Mouse (Mus musculus) liver, adult 2 months (tissue): ENCODE measurements around the gene Tnnc2. TPM values are rescaled to one million over a fixed set of nuclear protein-coding genes. Genes with fewer than 3 reads are reported as not detected.

Experiments
- DNase-seq: peaks from one replicate; pipeline ENCODE4 v3.0.0-alpha.2; 2011; ENCODE audit warnings: low read depth, low spot score; ENCODE audit errors: extremely low read depth
- H3K27ac ChIP-seq: fragments of 200-500 bp; replicated peaks from 2 replicates; pipeline ENCODE4 v1.5.1; 2012; ENCODE audit warnings: low read depth, mild to moderate bottlenecking, control low read depth, inconsistent platforms, low read length; ENCODE audit not compliant: insufficient read depth
- H3K27me3 ChIP-seq: fragments of 200-500 bp; 2 replicates; pipeline ENCODE4 v1.6.1; 2012; ENCODE audit warnings: mild to moderate bottlenecking, moderate library complexity, low read length, inconsistent platforms; ENCODE audit not compliant: control insufficient read depth, insufficient read depth
- H3K36me3 ChIP-seq: fragments of 200-500 bp; 2 replicates; pipeline ENCODE4 v1.6.1; 2012; ENCODE audit warnings: low read length, inconsistent platforms; ENCODE audit not compliant: control insufficient read depth, insufficient read depth
- H3K4me1 ChIP-seq: fragments of 200-500 bp; 2 replicates; pipeline ENCODE4 v1.6.1; 2011; ENCODE audit warnings: low read length; ENCODE audit not compliant: control insufficient read depth, insufficient read depth
- H3K4me3 ChIP-seq: fragments of 200-500 bp; 2 replicates; pipeline ENCODE4 v1.5.1; 2011; ENCODE audit warnings: low read depth, mild to moderate bottlenecking, control low read depth, low read length, moderate library complexity; ENCODE audit not compliant: insufficient read depth
- H3K79me2 ChIP-seq: fragments of 200-500 bp; 2 replicates; pipeline ENCODE4 v1.6.1; 2012; ENCODE audit warnings: inconsistent platforms, mild to moderate bottlenecking, low read length, moderate library complexity; ENCODE audit not compliant: control insufficient read depth, insufficient read depth
- H3K9ac ChIP-seq: fragments of 200-500 bp; 2 replicates; pipeline ENCODE4 v1.6.1; 2012; ENCODE audit warnings: low read depth, mild to moderate bottlenecking, control low read depth, inconsistent platforms, low read length
- CTCF ChIP-seq: fragments of 200-500 bp; IDR thresholded peaks from 2 replicates; pipeline ENCODE4 v1.5.1; 2011; ENCODE audit warnings: low read depth, low read length, control low read depth
- POLR2A ChIP-seq: fragments of 200-500 bp; IDR thresholded peaks from 2 replicates; pipeline ENCODE4 v1.6.1; 2011; ENCODE audit warnings: low read length, control low read depth; ENCODE audit not compliant: insufficient read depth; ENCODE audit errors: extremely low read depth
- WGBS: fragments of 180-500 bp; shearing (Covaris S2); methylation state at CpG from one replicate; pipeline ENCODE4 v1.1.7; 2018; 5-methylcytosine and 5-hydroxymethylcytosine counted together
- polyA plus RNA-seq: library from polyadenylated mRNA; depleted of rRNA; stranded (reverse); fragments of >200 nt; gene quantifications from 2 replicates; pipeline ENCODE4 v1.2.3, GENCODE M21; 2012
- total RNA-seq: library from RNA; depleted of rRNA; stranded (reverse); fragments of >200 nt; gene quantifications from 2 replicates; pipeline ENCODE4 v1.2.3, GENCODE M21; 2014

Gene Tnnc2
- total and polyA plus RNA-seq, 2 experiments = 6.1 TPM; not detected in 1

GRCm38 (mm10) chr2:164760059-164760833, 19.5 kb downstream of the Tnnc2 start:
- H3K4me3 ChIP-seq = no peak overlapping the region

DNA sequence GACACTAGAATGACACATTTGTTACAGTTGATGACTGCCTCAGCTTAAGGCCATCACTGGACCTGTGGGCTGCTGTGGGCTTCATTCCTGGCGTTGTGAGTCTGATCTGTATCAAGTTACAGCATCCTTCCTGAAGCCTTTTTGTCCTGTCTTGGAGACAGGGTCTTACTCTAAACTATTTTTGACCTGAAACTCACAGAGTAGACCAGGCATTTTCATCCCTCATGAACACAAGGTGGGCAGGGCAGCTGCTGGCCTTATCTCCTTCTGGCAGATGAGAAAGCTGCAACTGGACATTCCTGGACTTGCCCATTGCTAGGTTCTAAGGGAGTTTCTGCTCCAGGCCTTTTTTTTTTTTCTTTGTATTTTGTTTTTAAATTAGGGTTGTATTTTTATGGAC, 21.1 kb downstream of the Tnnc2 start:
- no peaks in the 10 kb centered on the region for H3K79me2 ChIP-seq
- H3K27me3 ChIP-seq = no peaks in the 10 kb centered on the region
- H3K4me3 ChIP-seq = no peak overlapping the region
- peaks cover 50% of the 10 kb centered on the region for H3K36me3 ChIP-seq
- 82% methylated on average over 1 of the region's 1 CpGs for WGBS
- H3K9ac ChIP-seq = no peak overlapping the region
- TF ChIP-seq POLR2A (no peak), CTCF (no peak)
- H3K27ac ChIP-seq = no peak overlapping the region
- no peak for DNase-seq
- no peaks in the 10 kb centered on the region for H3K4me1 ChIP-seq

More at GRCm38 (mm10) chr2:164760059-164760833, 19.5 kb downstream of the Tnnc2 start:
- TF ChIP-seq POLR2A = no peak
- no peak for TF ChIP-seq CTCF
- DNase-seq = peak; percentile 27
- H3K36me3 ChIP-seq = peaks cover 37% of the 10 kb centered on the region
- no peak overlapping the region for H3K27ac ChIP-seq
- no peaks in the 10 kb centered on the region for H3K79me2 ChIP-seq
- WGBS = 68% methylated on average over 4 of the region's 4 CpGs
- H3K9ac ChIP-seq = no peak overlapping the region
- no peaks in the 10 kb centered on the region for H3K4me1 ChIP-seq
- H3K27me3 ChIP-seq = no peaks in the 10 kb centered on the region

DNA sequence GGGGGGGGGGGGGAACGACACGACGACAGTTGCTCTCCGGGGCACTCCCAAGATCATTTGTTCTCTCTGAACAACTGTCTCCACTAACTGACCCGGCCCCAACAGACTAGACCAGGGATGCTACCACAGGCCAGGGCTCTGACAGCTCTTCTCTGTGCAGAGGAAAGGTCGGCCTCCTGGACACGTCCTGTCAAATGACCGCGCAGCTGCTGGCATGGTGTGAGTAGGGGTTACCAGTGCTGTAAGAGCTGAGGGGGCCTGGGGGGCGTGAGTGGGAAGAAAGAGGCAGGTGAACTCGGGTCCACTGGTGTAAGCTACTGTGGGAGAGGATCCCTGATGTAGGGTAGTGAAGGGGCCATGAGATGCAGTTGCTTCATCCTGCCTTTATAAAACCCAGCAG, 21.9 kb downstream of the Tnnc2 start:
- H3K36me3 ChIP-seq = peaks cover 53% of the 10 kb centered on the region
- no peaks in the 10 kb centered on the region for H3K79me2 ChIP-seq
- H3K27ac ChIP-seq = no peak overlapping the region
- H3K4me1 ChIP-seq = no peaks in the 10 kb centered on the region
- H3K9ac ChIP-seq = no peak overlapping the region
- TF ChIP-seq CTCF (no peak), POLR2A (no peak)
- no peak overlapping the region for H3K4me3 ChIP-seq
- no peaks in the 10 kb centered on the region for H3K27me3 ChIP-seq
- no peak for DNase-seq
- 87% methylated on average over 11 of the region's 11 CpGs for WGBS

- Histone ChIP-seq H3K9ac (no peak overlapping the region), H3K36me3 (peaks cover 49% of the 10 kb centered on the region), H3K27me3 (no peaks in the 10 kb centered on the region), H3K4me3 (no peak overlapping the region), H3K27ac (no peak overlapping the region), H3K79me2 (no peaks in the 10 kb centered on the region), H3K4me1 (0 out of 2 replicates have a peak, but pooled peaks cover 2% of the 10 kb centered on the region)
- no peak for DNase-seq
- 83% methylated on average over 2 of the region's 2 CpGs for WGBS
- TF ChIP-seq CTCF (no peak), POLR2A (no peak)
Observed at GRCm38 (mm10) chr2:164754800-164755199, 25.0 kb downstream of the Tnnc2 start.

GRCm38 (mm10) chr2:164754105-164754504, 25.7 kb downstream of the Tnnc2 start:
- H3K4me1 ChIP-seq = 0 out of 2 replicates have a peak, but pooled peaks cover 2% of the 10 kb centered on the region
- TF ChIP-seq POLR2A = no peak
- TF ChIP-seq CTCF = no peak
- no peaks in the 10 kb centered on the region for H3K27me3 ChIP-seq
- no peak for DNase-seq
- 73% methylated on average over 11 of the region's 11 CpGs for WGBS
- no peak overlapping the region for H3K4me3 ChIP-seq
- H3K9ac ChIP-seq = no peak overlapping the region
- no peaks in the 10 kb centered on the region for H3K79me2 ChIP-seq
- no peak overlapping the region for H3K27ac ChIP-seq
- H3K36me3 ChIP-seq = peaks cover 44% of the 10 kb centered on the region

GRCm38 (mm10) chr2:164752454-164752853, 27.3 kb downstream of the Tnnc2 start:
- WGBS = 29% methylated on average over 2 of the region's 2 CpGs

More at GRCm38 (mm10) chr2:164752454-164752853, 27.3 kb downstream of the Tnnc2 start:
- DNase-seq = peak; percentile 57
- Histone ChIP-seq H3K27ac (no peak overlapping the region), H3K4me1 (0 out of 2 replicates have a peak, but pooled peaks cover 2% of the 10 kb centered on the region), H3K27me3 (no peaks in the 10 kb centered on the region), H3K36me3 (peaks cover 39% of the 10 kb centered on the region), H3K9ac (no peak overlapping the region), H3K4me3 (no peak overlapping the region), H3K79me2 (peaks cover 4% of the 10 kb centered on the region; the same call in 1 of the 2 replicates)
- TF ChIP-seq POLR2A = no peak
- TF ChIP-seq CTCF = no peak
